Mouse (Mus musculus) liver, adult 2 months (tissue): Measurements from ENCODE around the gene Dbr1.

ENCODE experiments used
- CTCF ChIP-seq: fragments of 200-500 bp; IDR thresholded peaks from 2 replicates; pipeline ENCODE4 v1.5.1; 2011; ENCODE audit warnings: low read depth, low read length, control low read depth
- POLR2A ChIP-seq: fragments of 200-500 bp; IDR thresholded peaks from 2 replicates; pipeline ENCODE4 v1.6.1; 2011; ENCODE audit warnings: low read length, control low read depth; ENCODE audit not compliant: insufficient read depth; ENCODE audit errors: extremely low read depth

GRCm38 (mm10) chr9:99568023-99568346, 7.6 kb upstream of the Dbr1 start:
- TF ChIP-seq CTCF (peak; percentile 25; the same call in 1 of the 2 replicates), POLR2A (no peak)
